Mouse (Mus musculus): Measurements from ENCODE around the gene Gramd1a.

The Gramd1a gene

DNA sequence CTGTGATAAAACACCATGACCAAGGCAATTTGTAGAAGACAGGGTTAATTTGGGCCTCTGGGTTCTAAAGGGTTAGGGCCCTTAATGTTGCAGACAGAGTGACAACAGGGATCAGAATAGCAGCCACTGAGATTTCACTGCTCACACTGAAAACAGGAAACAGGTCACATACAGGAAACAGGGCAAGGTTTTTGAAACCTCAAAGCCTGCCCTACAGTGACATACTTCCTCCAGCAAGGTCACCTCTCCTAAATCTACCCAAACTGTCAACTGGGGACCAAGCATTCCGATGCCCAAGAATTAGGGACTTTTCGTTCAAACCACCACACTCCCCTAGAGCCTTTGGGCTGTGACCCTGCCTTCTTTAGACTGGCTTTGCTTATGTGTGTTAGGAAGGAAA is 66.0 kb downstream of the Gramd1a start:
- no peak for DNase-seq

GRCm38 (mm10) chr7:31088206-31088605 is 67.5 kb downstream of the Gramd1a start:
- no peak for DNase-seq

DNA sequence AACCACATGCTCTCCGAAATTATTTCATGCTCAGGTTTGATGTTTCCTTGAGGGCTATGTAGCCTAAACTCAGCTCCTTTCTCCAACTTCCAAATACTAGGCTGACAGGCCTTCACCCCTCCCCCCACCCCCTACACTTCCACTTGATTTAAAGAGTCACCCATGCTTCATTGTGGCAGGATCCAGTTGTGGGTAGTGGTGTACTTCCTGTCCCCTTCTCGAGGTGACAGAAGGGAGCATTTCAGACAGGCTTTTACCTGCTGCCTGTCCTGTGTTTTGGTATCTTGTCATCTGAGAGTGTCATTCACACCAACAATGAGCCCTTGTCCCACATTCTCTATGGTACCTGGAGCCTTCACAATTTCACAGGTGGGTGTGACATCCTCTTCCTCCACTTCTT is 68.4 kb downstream of the Gramd1a start:
- DNase-seq, result no peak

DNA sequence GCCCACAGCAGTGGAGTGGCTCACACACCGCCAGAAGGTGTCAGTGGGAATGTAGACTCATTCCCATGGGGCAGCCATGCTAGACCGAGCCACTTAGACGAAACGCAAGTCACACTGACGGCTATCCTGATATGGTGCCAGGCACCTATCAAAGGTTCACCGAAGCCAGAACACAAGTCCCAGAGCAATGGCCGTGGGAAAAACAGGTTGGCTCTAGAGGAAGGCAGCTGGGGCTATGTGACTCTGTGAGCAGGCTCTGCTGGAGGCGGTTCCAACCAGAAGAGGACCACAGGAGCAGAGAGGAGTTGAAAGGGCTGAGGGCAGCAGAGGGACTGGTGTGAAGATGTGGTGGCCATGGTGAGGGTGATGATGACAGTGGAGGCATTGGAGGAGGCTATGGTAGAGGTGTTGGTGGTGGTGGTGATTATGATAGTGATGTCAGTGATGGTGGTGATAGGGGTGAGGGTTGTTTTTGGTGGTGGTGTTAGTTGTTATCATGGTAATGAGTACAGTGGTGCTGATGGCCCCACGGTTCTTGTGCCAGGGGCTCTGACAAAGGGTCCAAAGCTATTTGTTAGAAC is 69.4 kb downstream of the Gramd1a start:
- DNase-seq, result no peak

DNA sequence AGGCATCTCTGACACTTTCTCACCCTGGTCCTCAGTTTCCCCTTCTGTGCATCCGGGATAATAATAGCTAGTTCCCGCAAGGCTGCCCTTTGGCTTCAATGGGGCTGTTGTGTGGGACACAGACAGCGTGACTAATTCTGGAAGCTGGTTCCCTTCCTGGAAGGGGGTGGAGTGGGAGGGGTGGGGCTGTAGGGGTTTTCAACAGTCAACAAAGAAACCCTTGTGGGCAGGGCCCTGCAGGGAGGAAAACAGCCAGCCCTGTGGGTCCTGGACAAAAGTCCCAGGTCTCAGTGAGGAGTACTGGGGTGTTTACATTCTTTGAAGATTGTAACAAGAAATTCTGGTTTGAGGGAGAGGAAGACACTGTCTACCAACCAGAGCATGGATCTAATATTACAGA is 70.5 kb downstream of the Gramd1a start:
- DNase-seq, result no peak

GRCm38 (mm10) chr7:31084140-31084539 is 71.6 kb downstream of the Gramd1a start:
- DNase-seq, result no peak

GRCm38 (mm10) chr7:31082831-31083588 is 72.7 kb downstream of the Gramd1a start:
- DNase-seq, result peak; percentile 73 to 75

DNA sequence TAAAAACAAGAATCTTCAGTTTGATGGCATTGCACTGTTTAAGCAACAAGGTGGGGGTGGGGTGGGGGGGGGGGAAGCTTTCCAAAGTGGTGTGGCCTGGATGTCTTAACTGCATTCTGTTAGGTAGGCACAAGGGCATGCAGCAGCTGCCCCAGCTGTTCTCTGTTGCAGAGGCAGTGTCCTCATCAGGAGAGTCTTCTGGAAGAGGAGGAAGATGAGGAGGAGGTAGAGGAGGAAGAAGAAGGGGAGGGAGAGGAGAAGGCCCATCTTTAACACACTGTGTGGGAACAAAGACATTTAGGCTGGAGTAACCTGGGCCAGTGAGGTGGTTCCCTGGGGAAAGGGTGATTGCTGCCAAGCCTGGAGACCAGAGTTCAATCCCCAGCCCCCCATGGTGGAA is 73.6 kb downstream of the Gramd1a start:
- DNase-seq, result no peak

GRCm38 (mm10) chr7:31081106-31081505 is 74.6 kb downstream of the Gramd1a start:
- peak; percentile 52 to 53 for DNase-seq

DNA sequence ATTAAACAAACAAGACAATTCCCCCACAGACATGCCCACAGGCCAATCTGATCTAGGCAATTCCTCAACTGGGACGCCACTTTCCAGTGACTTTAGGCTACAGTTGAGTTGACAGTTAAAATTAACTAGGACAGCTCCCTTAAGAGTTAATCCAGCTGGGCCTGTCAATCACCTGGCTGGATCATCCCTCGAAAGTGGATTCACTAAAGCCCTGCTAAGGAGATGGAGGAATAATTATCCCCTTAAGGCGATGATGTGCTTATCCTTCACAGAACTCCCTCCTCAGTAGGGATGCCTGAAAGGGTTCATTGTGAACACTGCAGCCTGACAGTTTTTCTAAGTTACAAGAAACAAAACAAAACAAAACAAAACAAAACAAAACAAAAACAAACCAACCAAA is 75.1 kb downstream of the Gramd1a start:
- DNase-seq, result no peak

Measured in cerebellum, postnatal 25 days (tissue).